Mouse (Mus musculus) heart, embryonic 12.5 days (tissue): ENCODE results near the gene Adap2. TPM values are rescaled to one million over a fixed set of nuclear protein-coding genes. Genes with fewer than 3 reads are reported as not detected.
"Not testable (repeated sequence)": the region's sequence is repeated elsewhere in the genome, so short reads cannot be mapped to it uniquely, and the experiment has no call there.

ENCODE experiments used
- ATAC-seq: fragments of 200-750 bp; cut with Nextera tagmentation; 2 replicates; pipeline ENCODE4 v1.8.0; 2017; ENCODE audit warnings: moderate TSS enrichment, moderate library complexity; ENCODE audit not compliant: insufficient number of reproducible peaks, low FRiP score
- H3K27ac ChIP-seq: fragments of 300-500 bp; sonication (generic); 2 replicates; pipeline ENCODE4 v1.5.1; 2016; ENCODE audit warnings: mild to moderate bottlenecking, moderate library complexity; ENCODE audit not compliant: poor library complexity, severe bottlenecking
- H3K27me3 ChIP-seq: fragments of 300-500 bp; sonication (generic); replicated peaks from 2 replicates; pipeline ENCODE4 v1.6.1; 2016; ENCODE audit warnings: mild to moderate bottlenecking, moderate library complexity
- H3K36me3 ChIP-seq: fragments of 300-500 bp; sonication (generic); 2 replicates; pipeline ENCODE4 v1.6.1; 2016; ENCODE audit warnings: mild to moderate bottlenecking, moderate library complexity
- H3K4me1 ChIP-seq: fragments of 300-500 bp; sonication (generic); replicated peaks from 2 replicates; pipeline ENCODE4 v1.6.1; 2016; ENCODE audit warnings: mild to moderate bottlenecking
- H3K4me2 ChIP-seq: fragments of 300-500 bp; sonication (generic); 2 replicates; pipeline ENCODE4 v1.6.1; 2016; ENCODE audit warnings: mild to moderate bottlenecking, moderate library complexity
- H3K4me3 ChIP-seq: fragments of 300-500 bp; sonication (generic); 2 replicates; pipeline ENCODE4 v1.5.1; 2016; ENCODE audit warnings: mild to moderate bottlenecking
- H3K9ac ChIP-seq: fragments of 300-500 bp; sonication (generic); 2 replicates; pipeline ENCODE4 v1.6.1; 2016; ENCODE audit warnings: mild to moderate bottlenecking, moderate library complexity
- H3K9me3 ChIP-seq: fragments of 300-500 bp; sonication (generic); replicated peaks from 2 replicates; pipeline ENCODE4 v1.6.1; 2016; ENCODE audit warnings: mild to moderate bottlenecking, moderate library complexity
- WGBS: fragments of 180-500 bp; shearing (Covaris S2); methylation state at CpG from one replicate; pipeline ENCODE4 v1.1.7; 2016; 5-methylcytosine and 5-hydroxymethylcytosine counted together
- polyA plus RNA-seq: library from polyadenylated mRNA; unstranded; fragments of >200 nt; fragmentation: Nextera tagmentation; extraction: Ambion mirVana; gene quantifications from 2 replicates; pipeline ENCODE4 v1.2.1, GENCODE M21; 2016

Gene Adap2
- polyA plus RNA-seq, 1 experiment from 2014 or later = 0.92 TPM

DNA sequence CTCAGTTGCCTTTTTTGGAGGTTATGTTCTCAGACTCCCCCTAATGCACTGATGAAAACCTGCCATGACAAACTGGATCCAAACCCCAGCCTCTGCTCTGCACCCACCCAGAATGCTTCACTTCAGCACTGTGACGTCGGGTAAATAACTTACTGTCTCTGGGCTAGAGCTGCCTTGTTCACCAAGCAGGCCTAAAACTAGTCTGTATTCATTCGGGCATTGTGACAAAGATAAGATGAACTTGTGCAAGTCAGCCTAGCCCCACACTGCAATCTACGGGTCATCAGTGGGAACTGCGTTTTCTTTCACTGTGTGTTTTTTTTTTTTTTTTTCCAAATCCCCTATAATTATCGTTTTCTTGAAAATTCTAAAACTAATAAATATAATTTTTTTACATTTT is 6.2 kb upstream of the Adap2 start:
- Histone ChIP-seq H3K27ac (no peak overlapping the region), H3K4me1 (peaks cover 4% of the 10 kb centered on the region), H3K36me3 (no peaks in the 10 kb centered on the region), H3K9ac (no peak overlapping the region), H3K27me3 (peaks cover 17% of the 10 kb centered on the region), H3K4me2 (no peak overlapping the region), H3K4me3 (no peak overlapping the region), H3K9me3 (no peaks in the 10 kb centered on the region)
- 65% methylated on average over 6 of the region's 6 CpGs for WGBS
- no peak for ATAC-seq

DNA sequence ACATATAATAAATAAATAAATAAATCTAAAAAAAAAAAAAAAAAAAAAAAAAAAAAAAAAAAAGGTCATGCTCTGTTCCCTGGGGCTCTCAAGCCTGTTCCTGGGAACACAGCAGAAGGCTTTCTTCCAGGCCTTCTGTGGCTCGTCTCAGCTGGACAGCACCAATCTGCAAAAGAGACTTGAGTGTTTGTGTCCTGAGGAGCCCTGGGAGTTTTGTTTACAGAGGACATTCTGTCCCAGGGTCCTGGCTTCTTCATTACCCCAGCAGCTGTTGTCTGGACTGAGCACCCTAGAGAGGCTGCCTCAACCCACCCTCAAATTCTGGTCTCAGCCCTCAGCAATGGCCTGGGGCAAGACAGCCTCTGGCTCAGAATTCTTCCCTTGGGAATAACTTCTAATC is 5.6 kb upstream of the Adap2 start:
- WGBS = 47% methylated on average over 1 of the region's 1 CpGs
- no peak for ATAC-seq
- peaks cover 23% of the 10 kb centered on the region for H3K27me3 ChIP-seq
- no peak overlapping the region for H3K27ac ChIP-seq
- H3K36me3 ChIP-seq = no peaks in the 10 kb centered on the region
- no peaks in the 10 kb centered on the region for H3K4me1 ChIP-seq
- no peaks in the 10 kb centered on the region for H3K9me3 ChIP-seq
- no peak overlapping the region for H3K4me2 ChIP-seq
- H3K4me3 ChIP-seq = no peak overlapping the region
- no peak overlapping the region for H3K9ac ChIP-seq

DNA sequence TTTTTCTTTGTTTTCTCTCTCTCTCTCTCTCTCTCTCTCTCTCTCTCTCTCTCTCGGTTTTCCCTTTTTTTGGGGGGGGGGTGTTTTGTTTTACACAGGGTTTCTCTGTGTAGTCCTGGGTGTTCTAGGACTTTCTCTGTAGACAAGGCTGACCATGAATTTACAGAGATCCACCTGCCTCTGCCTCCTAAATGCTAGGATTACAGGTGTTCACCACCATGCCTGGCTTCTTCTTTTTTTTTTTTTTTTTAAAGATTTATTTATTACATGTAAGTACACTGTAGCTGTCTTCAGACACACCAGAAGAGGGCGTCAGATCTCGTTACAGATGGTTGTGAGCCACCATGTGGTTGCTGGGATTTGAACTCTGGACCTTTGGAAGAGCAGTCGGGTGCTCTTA is 4.9 kb upstream of the Adap2 start:
- H3K9me3 ChIP-seq, H3K4me2 ChIP-seq: not testable (repeated sequence)
- 38% methylated on average over 1 of the region's 4 CpGs for WGBS

DNA sequence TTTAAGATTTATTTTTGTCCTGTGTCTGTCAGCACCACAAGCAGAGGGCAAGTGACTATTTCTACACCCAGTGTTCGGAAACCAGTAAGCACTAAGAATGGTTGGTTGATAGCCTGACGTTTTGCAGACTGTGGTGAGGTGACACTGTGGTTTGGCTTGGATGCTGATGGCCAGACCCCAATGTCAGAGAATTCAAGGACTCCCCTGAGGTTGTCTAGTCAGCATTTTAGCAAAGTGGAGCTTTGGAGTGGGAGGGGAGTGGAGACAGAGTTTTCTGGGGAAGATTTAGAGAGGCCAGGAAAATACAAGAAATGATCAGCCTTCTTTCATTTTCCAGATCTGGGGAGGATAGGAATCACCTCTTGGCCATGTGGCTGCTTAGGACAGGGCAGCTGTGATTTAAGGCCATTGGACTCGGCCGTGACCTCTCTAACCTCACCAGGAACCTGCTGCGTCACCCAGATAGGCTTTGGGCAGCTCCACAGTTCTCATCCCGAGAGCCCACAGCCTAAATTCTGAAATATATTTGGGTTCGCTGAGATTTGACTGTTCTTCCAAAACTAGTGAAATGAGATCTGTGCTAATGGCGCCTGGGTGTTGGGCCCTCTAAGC is 4.4 kb upstream of the Adap2 start:
- H3K36me3 ChIP-seq = no peaks in the 10 kb centered on the region
- no peak overlapping the region for H3K4me3 ChIP-seq
- 71% methylated on average over 8 of the region's 8 CpGs for WGBS
- H3K27ac ChIP-seq = no peak overlapping the region
- no peaks in the 10 kb centered on the region for H3K9me3 ChIP-seq
- peaks cover 35% of the 10 kb centered on the region for H3K27me3 ChIP-seq
- no peak overlapping the region for H3K4me2 ChIP-seq
- H3K9ac ChIP-seq = no peak overlapping the region
- H3K4me1 ChIP-seq = peaks cover 6% of the 10 kb centered on the region
- ATAC-seq = no peak

More for the DNA sequence above, 4.9 kb upstream of the Adap2 start:
- H3K4me3 ChIP-seq, ATAC-seq, H3K4me1 ChIP-seq, H3K9ac ChIP-seq, H3K36me3 ChIP-seq, H3K27ac ChIP-seq: not testable (repeated sequence)
- H3K27me3 ChIP-seq = peaks cover 30% of the 10 kb centered on the region

DNA sequence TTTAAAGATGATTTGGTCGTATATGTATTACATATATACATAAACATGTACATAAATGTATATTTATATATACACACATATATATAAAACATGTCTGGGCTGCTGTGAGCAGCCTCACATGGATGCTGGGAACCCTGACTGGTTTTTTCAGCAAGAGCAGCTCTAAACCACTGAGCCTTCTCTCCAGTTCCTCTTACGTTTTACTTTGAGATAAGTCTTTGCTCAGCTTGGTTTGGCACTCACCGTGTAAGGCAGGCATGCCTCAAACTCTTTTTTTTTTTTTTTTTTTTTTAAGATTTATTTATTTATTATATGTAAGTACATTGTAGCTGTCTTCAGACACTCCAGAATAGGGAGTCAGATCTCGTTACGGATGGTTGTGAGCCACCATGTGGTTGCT is 3.3 kb upstream of the Adap2 start:
- Histone ChIP-seq H3K4me3 (no peak overlapping the region), H3K9ac (no peak overlapping the region), H3K4me2 (no peak overlapping the region), H3K9me3 (no peaks in the 10 kb centered on the region), H3K27me3 (peaks cover 45% of the 10 kb centered on the region), H3K4me1 (peaks cover 6% of the 10 kb centered on the region), H3K27ac (no peak overlapping the region), H3K36me3 (no peaks in the 10 kb centered on the region)
- ATAC-seq = no peak
- 67% methylated on average over 5 of the region's 5 CpGs for WGBS

DNA sequence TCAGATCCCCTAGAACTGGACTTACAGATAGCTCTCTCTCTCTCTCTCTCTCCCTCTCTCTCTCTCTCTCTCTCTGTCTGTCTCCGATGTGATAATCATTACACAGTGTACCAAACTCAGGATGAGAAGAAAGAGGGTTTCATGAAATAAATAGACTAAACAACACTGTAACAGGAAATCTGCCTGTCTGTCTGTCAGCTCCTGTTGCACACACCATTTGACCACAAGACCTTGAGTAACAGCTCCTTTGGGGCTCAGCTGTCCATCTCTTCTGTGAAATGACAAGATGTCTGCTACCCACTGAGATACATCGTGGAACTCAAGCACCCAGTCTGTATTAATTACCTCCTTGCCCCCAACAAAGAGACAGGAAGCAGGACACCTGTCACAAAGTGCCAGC is 2.4 kb upstream of the Adap2 start:
- Histone ChIP-seq H3K9ac (no peak overlapping the region), H3K9me3 (no peaks in the 10 kb centered on the region), H3K27ac (no peak overlapping the region), H3K36me3 (no peaks in the 10 kb centered on the region), H3K27me3 (peaks cover 55% of the 10 kb centered on the region), H3K4me3 (no peak overlapping the region), H3K4me2 (no peak overlapping the region), H3K4me1 (peaks cover 6% of the 10 kb centered on the region)
- 64% methylated on average over 2 of the region's 2 CpGs for WGBS
- ATAC-seq = no peak

DNA sequence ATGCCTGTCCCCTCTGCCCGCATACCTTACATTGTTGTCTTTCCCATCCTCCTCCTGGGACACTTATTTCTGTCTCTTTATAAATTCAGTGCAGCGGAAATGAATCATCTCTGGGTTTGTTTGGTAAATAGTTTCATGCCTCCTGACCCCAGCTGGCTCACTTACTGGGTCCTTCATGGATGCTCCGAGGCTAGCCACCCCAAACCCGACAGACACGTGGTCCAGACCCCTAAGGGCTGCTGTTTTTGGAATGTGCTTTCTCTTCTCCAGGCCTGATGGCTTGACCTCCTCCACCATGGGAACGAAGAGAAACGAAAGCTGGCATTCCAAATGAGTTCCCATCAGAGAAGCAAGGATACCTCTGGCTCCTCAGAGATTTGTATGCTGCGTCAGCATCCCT is 1.5 kb upstream of the Adap2 start:
- no peak for ATAC-seq

DNA sequence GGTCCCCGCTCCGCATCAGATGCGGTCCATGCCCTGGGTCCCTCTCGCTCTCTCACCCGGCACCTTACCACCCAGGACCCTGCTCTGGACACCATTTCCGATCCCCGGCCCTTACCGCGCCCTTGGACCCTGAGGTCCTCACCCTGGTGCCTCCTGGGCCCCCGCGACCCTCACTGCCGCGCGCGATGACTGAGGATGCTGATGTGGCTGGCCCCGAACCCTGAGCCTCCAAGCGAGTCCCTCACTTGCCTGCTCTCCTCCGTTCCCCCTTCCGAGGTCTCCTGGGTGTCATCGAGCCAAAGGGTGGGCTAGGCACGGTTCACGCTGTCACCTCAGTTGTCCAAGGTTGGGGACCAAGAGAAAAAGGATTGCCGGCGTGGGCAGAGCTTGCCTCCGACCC is 596 bp downstream of the Adap2 start:
- ATAC-seq = no peak
- peaks cover 74% of the 10 kb centered on the region for H3K27me3 ChIP-seq

More for the DNA sequence above, 1.5 kb upstream of the Adap2 start:
- WGBS = 74% methylated on average over 8 of the region's 8 CpGs
- Histone ChIP-seq H3K9me3 (no peaks in the 10 kb centered on the region), H3K4me3 (no peak overlapping the region), H3K27me3 (peaks cover 64% of the 10 kb centered on the region), H3K4me1 (peaks cover 6% of the 10 kb centered on the region), H3K27ac (no peak overlapping the region), H3K4me2 (no peak overlapping the region), H3K36me3 (no peaks in the 10 kb centered on the region), H3K9ac (no peak overlapping the region)

DNA sequence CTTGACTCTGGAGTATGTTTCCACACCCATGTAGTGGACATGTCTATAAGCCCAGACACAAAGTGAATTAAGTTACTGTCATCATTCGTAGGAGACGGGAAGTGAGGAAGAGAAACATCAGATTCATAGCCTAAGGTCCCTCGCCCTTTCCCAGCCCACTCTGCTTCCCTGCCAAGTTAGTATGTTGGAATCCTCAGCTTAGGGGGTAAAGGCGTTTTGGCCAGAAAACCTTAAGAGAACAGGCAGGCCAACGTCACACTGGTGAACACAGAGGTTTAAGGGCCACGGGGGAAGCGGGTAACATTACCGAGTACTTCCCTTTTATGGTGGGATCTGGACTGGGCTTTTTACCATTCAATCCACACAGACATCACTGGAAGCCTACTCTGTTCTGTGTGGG is 1.6 kb downstream of the Adap2 start:
- Histone ChIP-seq H3K9me3 (no peaks in the 10 kb centered on the region), H3K4me1 (peaks cover 6% of the 10 kb centered on the region), H3K9ac (no peak overlapping the region), H3K4me2 (no peak overlapping the region), H3K27me3 (peaks cover 74% of the 10 kb centered on the region), H3K4me3 (no peak overlapping the region), H3K36me3 (no peaks in the 10 kb centered on the region), H3K27ac (no peak overlapping the region)
- no peak for ATAC-seq
- 83% methylated on average over 8 of the region's 8 CpGs for WGBS

More for the DNA sequence above, 596 bp downstream of the Adap2 start:
- H3K4me1 ChIP-seq = peaks cover 6% of the 10 kb centered on the region
- H3K36me3 ChIP-seq = no peaks in the 10 kb centered on the region
- peak overlapping the region; percentile 75 for H3K9ac ChIP-seq
- WGBS = 25% methylated on average over 25 of the region's 25 CpGs
- no peaks in the 10 kb centered on the region for H3K9me3 ChIP-seq
- H3K4me3 ChIP-seq = peak overlapping the region; percentile 68
- peak overlapping the region; percentile 97 for H3K4me2 ChIP-seq
- no peak overlapping the region for H3K27ac ChIP-seq

DNA sequence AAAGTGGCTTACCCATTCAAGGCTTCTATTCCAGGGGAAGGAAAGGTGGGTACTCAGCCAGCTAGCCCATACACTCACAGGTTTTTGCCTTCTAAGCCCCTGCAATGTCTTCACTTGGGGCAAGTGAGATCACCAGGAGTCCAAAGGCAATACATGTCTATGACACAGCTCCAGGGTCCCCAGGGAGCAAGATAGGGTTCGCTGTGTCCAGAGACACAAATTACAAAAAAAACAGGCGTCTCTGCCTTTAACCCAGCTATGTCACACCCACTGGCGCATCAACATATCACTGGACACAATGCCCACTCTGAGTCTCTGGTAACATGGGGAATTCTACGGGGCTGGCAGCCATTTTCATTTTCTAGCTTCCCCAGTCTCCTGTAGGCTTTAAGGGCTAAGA is 2.1 kb downstream of the Adap2 start:
- Histone ChIP-seq H3K9me3 (no peaks in the 10 kb centered on the region), H3K4me3 (no peak overlapping the region), H3K27me3 (peaks cover 74% of the 10 kb centered on the region), H3K4me2 (no peak overlapping the region), H3K27ac (no peak overlapping the region), H3K4me1 (peaks cover 6% of the 10 kb centered on the region), H3K9ac (no peak overlapping the region), H3K36me3 (no peaks in the 10 kb centered on the region)
- WGBS = 79% methylated on average over 4 of the region's 4 CpGs
- no peak for ATAC-seq

DNA sequence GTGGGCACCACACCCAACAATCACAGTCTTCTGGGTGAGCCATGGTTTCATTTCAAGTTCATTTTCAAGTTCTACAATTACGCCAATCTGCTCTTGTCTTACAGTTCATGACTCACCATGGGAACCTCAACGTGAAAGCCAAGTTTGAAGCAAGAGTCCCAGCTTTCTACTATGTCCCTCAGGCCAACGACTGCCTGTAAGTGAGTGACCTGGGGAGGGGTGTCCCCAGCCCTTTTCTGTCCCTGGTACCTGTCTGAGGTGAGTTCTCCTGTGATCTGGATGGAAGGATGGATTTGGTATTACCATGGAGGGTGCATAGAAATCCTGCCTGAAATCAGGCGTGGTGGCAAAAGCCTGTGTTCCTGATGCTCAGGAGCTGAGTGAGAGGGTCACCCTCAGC is 2.9 kb downstream of the Adap2 start:
- Histone ChIP-seq H3K27ac (no peak overlapping the region), H3K9ac (no peak overlapping the region), H3K9me3 (no peaks in the 10 kb centered on the region), H3K36me3 (no peaks in the 10 kb centered on the region), H3K4me2 (no peak overlapping the region), H3K4me1 (peaks cover 6% of the 10 kb centered on the region), H3K4me3 (no peak overlapping the region), H3K27me3 (peaks cover 66% of the 10 kb centered on the region)
- no peak for ATAC-seq
- WGBS = 75% methylated on average over 4 of the region's 4 CpGs

DNA sequence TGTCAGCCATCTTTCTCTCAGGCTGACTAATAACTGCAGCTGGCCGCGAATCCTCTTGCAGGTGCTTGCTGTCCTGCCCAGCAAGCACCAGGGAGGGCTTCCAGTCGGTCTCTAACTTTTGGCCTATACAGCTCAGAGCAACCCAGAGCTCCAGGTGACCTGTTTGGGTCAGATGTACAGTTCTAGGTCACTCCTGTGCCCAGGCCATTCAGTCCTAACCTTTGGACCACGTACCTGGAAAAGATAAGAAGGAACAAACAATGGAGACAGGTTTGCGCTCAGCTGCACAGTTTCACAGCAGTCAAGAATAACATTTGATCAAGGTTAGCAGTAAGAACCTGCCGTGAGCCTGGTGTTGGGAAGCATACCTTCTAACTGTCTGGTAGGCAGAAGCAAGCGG is 5.1 kb downstream of the Adap2 start:
- ATAC-seq = no peak
- H3K27me3 ChIP-seq = peaks cover 44% of the 10 kb centered on the region
- H3K4me1 ChIP-seq = peaks cover 5% of the 10 kb centered on the region
- 73% methylated on average over 7 of the region's 7 CpGs for WGBS
- H3K4me2 ChIP-seq = no peak overlapping the region
- H3K27ac ChIP-seq = no peak overlapping the region
- no peak overlapping the region for H3K4me3 ChIP-seq
- H3K9ac ChIP-seq = no peak overlapping the region
- no peaks in the 10 kb centered on the region for H3K9me3 ChIP-seq
- H3K36me3 ChIP-seq = no peaks in the 10 kb centered on the region
